In genomic region chr2:32089606-32090005, GRCm38 (mm10) we compare ENCODE assay signal across 17 mouse cellular contexts. TPM values are rescaled to one million over a fixed set of nuclear protein-coding genes. Genes with fewer than 3 reads are reported as not detected.
DNase-seq lines count a peak whose midpoint lies in the region; ATAC-seq and TF ChIP-seq lines count a peak whose summit lies in the region.
"Had no signal": no experiment of that assay in that cellular context is flagged by ENCODE, and none has a peak within 500 bp of the region (broad histone marks: within the 10 kb centered on the region; RNA-seq: fewer than 3 reads in every experiment).

No protein-coding gene starts in this region.

- intact Hi-C loops in gastrocnemius, adult 2 months (cut with DNase I) = no loop called here
- intact Hi-C loops in left cerebral cortex, postnatal 4 days (cut with DNase I) = no loop called here

- peak overlapping the region; percentile 93 for H3K27ac ChIP-seq in gastrocnemius, adult 2 months
- H3K27ac ChIP-seq in liver, adult 2 months (replicated peaks; ENCODE audit: insufficient read depth, low read depth, low read length) = no peak overlapping the region
- no peak overlapping the region for H3K27ac ChIP-seq in liver, embryonic 11.5 days (ENCODE audit: low read depth, low read length)
- H3K27ac ChIP-seq in MEL (ENCODE audit: control insufficient read depth, low read depth, low read length) (no peak overlapping the region), macrophage (peak overlapping the region; percentile 31)
- H3K27ac ChIP-seq: forebrain, embryonic 13.5 days; kidney, postnatal 0 days; midbrain, embryonic 13.5 days had no signal

- no peak for TF ChIP-seq EP300 in MEL (IDR thresholded peaks at IDR 0.05; ENCODE audit: low read depth in 1 of 2, low read length in 2 of 2)

- no peaks in the 10 kb centered on the region for H3K4me1 ChIP-seq in liver, adult 2 months (ENCODE audit: control insufficient read depth, insufficient read depth, low read length)
- H3K4me1 ChIP-seq in liver, embryonic 11.5 days (replicated peaks; ENCODE audit: control insufficient read depth, insufficient read depth, low read length) = peaks cover 29% of the 10 kb centered on the region
- H3K4me1 ChIP-seq in MEL (ENCODE audit: control insufficient read depth in 1 of 2, insufficient read depth in 2 of 2, low read length in 2 of 2) = peaks cover 5 to 20% of the 10 kb centered on the region in 2 experiments

- no peak for ATAC-seq in liver, embryonic 11.5 days (replicated peaks; ENCODE audit: low FRiP score)
- ATAC-seq: forebrain, embryonic 13.5 days; intestine, embryonic 16.5 days; midbrain, embryonic 13.5 days had no signal

- TF ChIP-seq POLR2A in liver, adult 2 months (IDR thresholded peaks at IDR 0.05; ENCODE audit: extremely low read depth, insufficient read depth, low read length) = no peak
- no peak for TF ChIP-seq POLR2A in MEL (IDR thresholded peaks at IDR 0.05; ENCODE audit: control insufficient read depth in 1 of 2, insufficient read depth in 1 of 2, low read depth in 1 of 2, low read length in 2 of 2, poor library complexity in 1 of 2)

- no peak for DNase-seq in gastrocnemius, adult 2 months
- no peak for DNase-seq in gastrocnemius, postnatal 10 days
- peak; percentile 66 for DNase-seq in liver, adult 2 months (ENCODE audit: extremely low read depth, low read depth, low spot score)
- DNase-seq in liver, embryonic 11.5 days (ENCODE audit: low spot score) = no peak
- peak; percentile 53 for DNase-seq in MEL (ENCODE audit: low read depth, low spot score)
- DNase-seq in cerebellum, postnatal 36 days = no peak
- no peak for DNase-seq in left cerebral cortex, postnatal 4 days
- DNase-seq: adrenal gland, adult 8-10 months; cerebellum, adult 8-10 months; lung, embryonic 14.5 days; right cerebral cortex, postnatal 14 days; thymus, adult 18-20 months had no signal

- peak overlapping the region; percentile 60 for H3K4me3 ChIP-seq in gastrocnemius, adult 2 months
- H3K4me3 ChIP-seq in liver, adult 2 months (ENCODE audit: insufficient read depth, low read depth, low read length) = no peak overlapping the region
- H3K4me3 ChIP-seq in liver, embryonic 11.5 days (ENCODE audit: low read depth, low read length) = no peak overlapping the region
- H3K4me3 ChIP-seq in MEL (ENCODE audit: control insufficient read depth in 1 of 2, insufficient read depth in 1 of 2, low read depth in 2 of 2, low read length in 2 of 2) (no peak overlapping the region), macrophage (ENCODE audit: inconsistent target) (no peak overlapping the region)
- H3K4me3 ChIP-seq: forebrain, embryonic 13.5 days; midbrain, embryonic 13.5 days had no signal

- WGBS in liver, adult 2 months = 62% methylated on average over 3 of the region's 3 CpGs
- 60% methylated on average over 3 of the region's 3 CpGs for WGBS in liver, embryonic 11.5 days
- 38% methylated on average over 3 of the region's 3 CpGs for WGBS in macrophage (ENCODE audit: missing documents)

- no peak overlapping the region for H3K9ac ChIP-seq in liver, adult 2 months (ENCODE audit: low read depth, low read length)
- H3K9ac ChIP-seq in liver, embryonic 11.5 days (ENCODE audit: low read depth, low read length) = no peak overlapping the region
- H3K9ac ChIP-seq in MEL (ENCODE audit: control insufficient read depth, low read depth, low read length, poor library complexity, severe bottlenecking) = no peak overlapping the region
- H3K9ac ChIP-seq: forebrain, embryonic 13.5 days; lung, embryonic 14.5 days; midbrain, embryonic 13.5 days had no signal

- no peak for TF ChIP-seq RAD21 in MEL (IDR thresholded peaks at IDR 0.05; ENCODE audit: low read depth, low read length)

- TF ChIP-seq CTCF in gastrocnemius, adult 2 months (IDR thresholded peaks at IDR 0.05) = no peak
- no peak for TF ChIP-seq CTCF in liver, adult 2 months (IDR thresholded peaks at IDR 0.05; ENCODE audit: low read depth, low read length)
- TF ChIP-seq CTCF in MEL (IDR thresholded peaks at IDR 0.05 in 2 of 3, conservative IDR thresholded peaks at IDR 0.05 in 1 of 3; ENCODE audit: control insufficient read depth in 1 of 3, insufficient read depth in 1 of 3, low read depth in 2 of 3, low read length in 3 of 3, poor library complexity in 1 of 3, severe bottlenecking in 1 of 3) = no peak

- H3K9me3 ChIP-seq in liver, embryonic 11.5 days (ENCODE audit: control insufficient read depth, low read length) = no peaks in the 10 kb centered on the region
- no peaks in the 10 kb centered on the region for H3K9me3 ChIP-seq in MEL (replicated peaks; ENCODE audit: insufficient read depth, low read length)
- H3K9me3 ChIP-seq: forebrain, embryonic 13.5 days; midbrain, embryonic 13.5 days had no signal

- no peak overlapping the region for H3K4me2 ChIP-seq in liver, embryonic 11.5 days
- H3K4me2 ChIP-seq: midbrain, embryonic 13.5 days had no signal

- H3K27me3 ChIP-seq in liver, adult 2 months (ENCODE audit: control insufficient read depth, insufficient read depth, low read length) = 0 out of 2 replicates have a peak, but pooled peaks cover 5% of the 10 kb centered on the region
- peaks cover 17% of the 10 kb centered on the region for H3K27me3 ChIP-seq in liver, embryonic 11.5 days (replicated peaks; ENCODE audit: control insufficient read depth, insufficient read depth, low read length)
- no peaks in the 10 kb centered on the region for H3K27me3 ChIP-seq in MEL (ENCODE audit: control insufficient read depth in 1 of 2, insufficient read depth in 2 of 2, low read length in 2 of 2)

- H3K79me2 ChIP-seq in liver, adult 2 months (ENCODE audit: control insufficient read depth, insufficient read depth, low read length) = no peaks in the 10 kb centered on the region
- H3K79me2 ChIP-seq in MEL (ENCODE audit: control insufficient read depth, insufficient read depth, low read length, poor library complexity) (no peaks in the 10 kb centered on the region), macrophage (ENCODE audit: inconsistent target) (no peaks in the 10 kb centered on the region)

- H3K36me3 ChIP-seq in liver, adult 2 months (ENCODE audit: control insufficient read depth, insufficient read depth, low read length) = no peaks in the 10 kb centered on the region
- H3K36me3 ChIP-seq in liver, embryonic 11.5 days (ENCODE audit: control insufficient read depth, insufficient read depth, low read length) = no peaks in the 10 kb centered on the region
- H3K36me3 ChIP-seq in MEL (ENCODE audit: control insufficient read depth in 1 of 2, insufficient read depth in 2 of 2, low read length in 2 of 2) = peaks cover 0 to 14% of the 10 kb centered on the region in 2 experiments; a peak in 2 of 4 replicates
- H3K36me3 ChIP-seq in macrophage (ENCODE audit: inconsistent target) = no peaks in the 10 kb centered on the region
- H3K36me3 ChIP-seq: midbrain, embryonic 13.5 days had no signal

TF ChIP-seq in MEL, 35 proteins besides CTCF, POLR2A, EP300 and RAD21:
- TF ChIP-seq ZNF384 (IDR thresholded peaks at IDR 0.05; ENCODE audit: low read depth, low read length) (peak; percentile 83), MXI1 (IDR thresholded peaks at IDR 0.05; ENCODE audit: low read depth, low read length) (no peak), SMC3 (IDR thresholded peaks at IDR 0.05; ENCODE audit: low read depth, low read length) (no peak), USF1 (IDR thresholded peaks at IDR 0.05; ENCODE audit: low read depth, low read length) (peak; percentile 77), CHD2 (IDR thresholded peaks at IDR 0.05; ENCODE audit: low read length) (no peak)

RNA-seq across cellular contexts. Expression of gene Fam78a, which starts 4.9 kb away (rescaled TPM):
- total RNA-seq in gastrocnemius, adult 2 months (2021) = 10 to 100 TPM in 1 of 2 experiments, 1 to 10 TPM in 1; 9.9 to 12.0 TPM
- 10 to 100 TPM; 23.9 to 25.2 TPM for total RNA-seq in gastrocnemius, postnatal 10 days (2021)
- total RNA-seq in liver, adult 2 months (2014; rRNA removed) = 0.37 and 0.40 TPM in 2 replicates
- polyA plus RNA-seq in liver, adult 2 months (2012; rRNA removed) = 0.54 and 0.87 TPM in 2 replicates
- 19.2 and 19.8 TPM in 2 replicates for polyA plus RNA-seq in liver, embryonic 11.5 days (2014; fragmentation: Nextera tagmentation; extraction: Ambion mirVana)
- 10.7 and 16.0 TPM in 2 replicates for total RNA-seq in MEL (2012; rRNA removed)
- polyA plus RNA-seq in MEL (2012; ENCODE audit: insufficient read depth in 1 of 2, insufficient read length in 2 of 2, low read depth in 1 of 2, low replicate concordance in 2 of 2, missing spikeins in 1 of 2) = 10 to 100 TPM in 1 of 2 experiments, not detected in 1; 17.4 TPM
- total RNA-seq in macrophage (2018; cell fraction: chromatin; rRNA removed) = 10 to 100 TPM in 8 of 26 experiments, 1 to 10 TPM in 16, under 1 TPM in 2; 0.70 to 26.2 (median 3.7) TPM
- 10 to 100 TPM in 17 of 26 experiments, 1 to 10 TPM in 9; 1.8 to 25.9 (median 15.3) TPM for total RNA-seq in macrophage (2018; cell fraction: cytosol; rRNA removed)
- 10 to 100 TPM in 12 of 26 experiments, 1 to 10 TPM in 14; 1.5 to 35.6 (median 8.6) TPM for total RNA-seq in macrophage (2018; cell fraction: nucleus; rRNA removed)
- 12.7 to 16.8 TPM (median 14.3 TPM) in 3 replicates for polyA plus RNA-seq in macrophage (2018)
- under 1 TPM; 0.70 to 0.92 TPM for total RNA-seq in left cerebral cortex, postnatal 4 days (2021)

RNA-seq across cellular contexts. Expression of gene Plpp7, which starts 5.7 kb away (rescaled TPM):
- total RNA-seq in gastrocnemius, adult 2 months (2021) = 100 to 1,000 TPM; 109 to 120 TPM
- total RNA-seq in gastrocnemius, postnatal 10 days (2021) = 100 to 1,000 TPM in 1 of 2 experiments, 10 to 100 TPM in 1; 90.3 to 101 TPM
- 0.34 and 0.37 TPM in 2 replicates for total RNA-seq in liver, adult 2 months (2014; rRNA removed)
- polyA plus RNA-seq in liver, adult 2 months (2012; rRNA removed) = 1.3 and 2.3 TPM in 2 replicates
- 5.3 TPM in 2 replicates for polyA plus RNA-seq in liver, embryonic 11.5 days (2014; fragmentation: Nextera tagmentation; extraction: Ambion mirVana)
- 7.3 and 7.6 TPM in 2 replicates for total RNA-seq in MEL (2012; rRNA removed)
- 10 to 100 TPM in 1 of 2 experiments, not detected in 1; 15.1 TPM for polyA plus RNA-seq in MEL (2012; ENCODE audit: insufficient read depth in 1 of 2, insufficient read length in 2 of 2, low read depth in 1 of 2, low replicate concordance in 2 of 2, missing spikeins in 1 of 2)
- total RNA-seq in macrophage (2018; cell fraction: chromatin; rRNA removed) = 1 to 10 TPM in 7 of 26 experiments, under 1 TPM in 8, not detected in 11; 0.36 to 3.1 (median 0.80) TPM
- total RNA-seq in macrophage (2018; cell fraction: cytosol; rRNA removed) = 1 to 10 TPM in 15 of 26 experiments, under 1 TPM in 11; 0.19 to 1.8 (median 1.3) TPM
- total RNA-seq in macrophage (2018; cell fraction: nucleus; rRNA removed) = 1 to 10 TPM in 10 of 26 experiments, under 1 TPM in 11, not detected in 5; 0.42 to 2.0 (median 0.98) TPM
- polyA plus RNA-seq in macrophage (2018) = 0.75 to 1.4 TPM (median 0.87 TPM) in 3 replicates
- total RNA-seq in left cerebral cortex, postnatal 4 days (2021) = 10 to 100 TPM; 18.1 to 18.3 TPM

Comparison
In these comparisons a context has a peak if more than half of its experiments do, and no peak if none do; other contexts are left out.
1. DNase-seq: peak in liver, adult 2 months (single experiment) and MEL (single experiment); none in gastrocnemius, adult 2 months (single experiment), gastrocnemius, postnatal 10 days (single experiment), liver, embryonic 11.5 days (single experiment), cerebellum, postnatal 36 days (0 of 2) and left cerebral cortex, postnatal 4 days (single experiment).
2. H3K27ac ChIP-seq: peak in gastrocnemius, adult 2 months (single experiment) and macrophage (single experiment); none in liver, adult 2 months (single experiment), liver, embryonic 11.5 days (single experiment) and MEL (single experiment).
3. RNA of gene Plpp7, which starts 5.7 kb away (total RNA-seq): 109 to 120 TPM in gastrocnemius, adult 2 months and 90.3 to 101 TPM in gastrocnemius, postnatal 10 days; 18.1 to 18.3 TPM in left cerebral cortex, postnatal 4 days, 7.3 to 7.6 TPM in MEL and 0.34 to 0.37 TPM in liver, adult 2 months; every median in the first group is over 4 times any median in the second.